Mouse (Mus musculus): ENCODE measurements at regions not wholly inside any gene's neighbourhood (a gene's known extent, or its start where the extent isn't known, plus 50 kb on each side); places are given as distances from the start of the nearest gene placed in this dataset.

DNA sequence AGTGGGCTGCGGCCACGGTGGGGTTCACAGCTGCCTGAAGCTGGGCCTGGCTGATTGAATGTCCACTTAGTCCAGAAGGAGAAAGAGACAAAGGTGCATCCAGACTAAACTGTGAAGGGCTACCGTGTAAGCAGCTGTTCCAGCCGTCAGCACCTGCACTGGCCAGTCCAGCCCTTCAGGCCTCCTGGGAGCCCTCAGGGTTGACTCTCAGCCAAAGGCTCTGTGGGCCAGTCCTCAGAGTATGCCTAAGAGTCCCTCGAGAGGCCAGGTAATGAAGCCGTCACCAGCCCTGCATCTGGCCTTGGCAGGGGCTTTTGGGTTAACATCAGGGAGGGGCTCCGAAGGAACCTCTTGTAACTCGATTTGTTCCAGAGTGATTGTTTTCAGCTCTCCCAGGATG is 187.4 kb downstream of the Gpd2 start:
- Histone ChIP-seq H3K27me3 (ENCODE audit: control insufficient read depth, insufficient read depth, low read length) (no peaks in the 10 kb centered on the region), H3K27ac (ENCODE audit: control insufficient read depth, insufficient read depth, low read length) (no peak overlapping the region), H3K4me3 (ENCODE audit: control insufficient read depth, insufficient read depth, low read length) (no peak overlapping the region), H3K4me1 (replicated peaks; ENCODE audit: control insufficient read depth, insufficient read depth, low read length) (no peaks in the 10 kb centered on the region), H3K36me3 (ENCODE audit: control insufficient read depth, insufficient read depth, low read length) (no peaks in the 10 kb centered on the region)
- no peak for TF ChIP-seq CTCF (IDR thresholded peaks at IDR 0.05; ENCODE audit: borderline replicate concordance, control insufficient read depth, extremely low read depth, insufficient read depth, low read length, poor library complexity)
- no peak for TF ChIP-seq POLR2A (IDR thresholded peaks at IDR 0.05; ENCODE audit: control insufficient read depth, extremely low read depth, insufficient read depth, low read length, poor library complexity)
- no peak for DNase-seq
- WGBS: 95% methylated on average over 8 of the region's 8 CpGs

DNA sequence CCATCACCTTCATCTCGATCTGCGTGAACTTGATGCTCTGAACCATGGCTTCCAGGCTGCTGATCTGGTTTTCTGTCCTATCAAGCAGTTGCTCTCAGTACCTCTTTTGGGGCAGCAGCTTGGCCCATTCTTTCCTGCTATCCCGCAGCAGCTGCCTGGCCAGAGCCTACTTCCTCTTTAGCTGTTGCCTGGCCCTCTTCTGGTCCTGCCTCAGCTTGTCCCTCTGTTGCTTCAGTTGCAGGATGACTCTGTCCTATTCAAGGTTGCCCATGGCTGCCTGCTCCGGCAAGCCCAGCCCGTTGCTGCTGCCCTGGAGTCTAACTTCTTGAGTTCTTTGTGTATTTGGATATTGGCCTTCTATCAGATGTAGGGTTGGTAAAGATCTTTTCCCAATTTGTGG is 188.0 kb downstream of the Gpd2 start:
- DNase-seq: no peak
- Histone ChIP-seq H3K36me3 (ENCODE audit: control insufficient read depth, insufficient read depth, low read length) (no peaks in the 10 kb centered on the region), H3K27ac (ENCODE audit: control insufficient read depth, insufficient read depth, low read length) (no peak overlapping the region), H3K4me1 (replicated peaks; ENCODE audit: control insufficient read depth, insufficient read depth, low read length) (no peaks in the 10 kb centered on the region), H3K4me3 (ENCODE audit: control insufficient read depth, insufficient read depth, low read length) (no peak overlapping the region), H3K27me3 (ENCODE audit: control insufficient read depth, insufficient read depth, low read length) (no peaks in the 10 kb centered on the region)
- no peak for TF ChIP-seq CTCF (IDR thresholded peaks at IDR 0.05; ENCODE audit: borderline replicate concordance, control insufficient read depth, extremely low read depth, insufficient read depth, low read length, poor library complexity)
- no peak for TF ChIP-seq POLR2A (IDR thresholded peaks at IDR 0.05; ENCODE audit: control insufficient read depth, extremely low read depth, insufficient read depth, low read length, poor library complexity)
- 61% methylated on average over 5 of the region's 5 CpGs for WGBS

DNA sequence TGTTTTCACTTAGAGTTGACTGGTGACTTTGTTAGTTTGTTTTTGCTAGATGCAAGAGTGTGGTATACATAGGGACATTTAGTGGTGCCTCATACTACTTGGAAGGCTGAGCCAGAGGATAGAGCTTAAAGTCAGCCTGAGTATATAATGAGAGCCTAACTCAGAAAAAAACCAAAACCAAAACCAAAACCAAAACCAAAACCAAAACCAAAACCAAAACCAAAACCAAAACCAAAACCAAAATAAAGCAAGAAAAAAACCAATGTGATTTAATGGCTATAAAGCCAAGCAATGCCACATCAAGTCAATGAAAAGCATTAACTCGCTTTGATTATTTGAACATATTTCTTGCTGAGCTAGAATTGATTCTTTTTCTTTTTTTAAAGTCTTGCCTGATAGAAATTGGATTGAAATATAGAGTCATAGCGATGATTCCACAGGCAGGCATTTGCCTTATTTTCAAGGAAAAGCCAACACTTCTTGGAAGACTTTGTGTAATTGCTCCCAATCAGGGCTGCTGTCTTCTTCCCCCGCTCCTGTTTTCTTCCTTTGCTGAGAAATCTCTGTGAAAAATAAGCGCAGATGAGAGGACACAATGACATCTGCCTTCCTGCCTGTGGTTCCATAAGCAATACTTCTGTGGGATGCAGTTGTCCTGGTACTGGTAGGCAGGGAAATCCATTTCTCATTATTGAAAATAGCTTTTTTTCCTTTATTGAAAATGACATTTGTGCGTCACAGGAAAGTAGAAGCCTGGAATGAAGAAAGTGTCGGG is 213.7 kb downstream of the Gpd2 start:
- no peak for DNase-seq
- WGBS: 95% methylated on average over 6 of the region's 6 CpGs

DNA sequence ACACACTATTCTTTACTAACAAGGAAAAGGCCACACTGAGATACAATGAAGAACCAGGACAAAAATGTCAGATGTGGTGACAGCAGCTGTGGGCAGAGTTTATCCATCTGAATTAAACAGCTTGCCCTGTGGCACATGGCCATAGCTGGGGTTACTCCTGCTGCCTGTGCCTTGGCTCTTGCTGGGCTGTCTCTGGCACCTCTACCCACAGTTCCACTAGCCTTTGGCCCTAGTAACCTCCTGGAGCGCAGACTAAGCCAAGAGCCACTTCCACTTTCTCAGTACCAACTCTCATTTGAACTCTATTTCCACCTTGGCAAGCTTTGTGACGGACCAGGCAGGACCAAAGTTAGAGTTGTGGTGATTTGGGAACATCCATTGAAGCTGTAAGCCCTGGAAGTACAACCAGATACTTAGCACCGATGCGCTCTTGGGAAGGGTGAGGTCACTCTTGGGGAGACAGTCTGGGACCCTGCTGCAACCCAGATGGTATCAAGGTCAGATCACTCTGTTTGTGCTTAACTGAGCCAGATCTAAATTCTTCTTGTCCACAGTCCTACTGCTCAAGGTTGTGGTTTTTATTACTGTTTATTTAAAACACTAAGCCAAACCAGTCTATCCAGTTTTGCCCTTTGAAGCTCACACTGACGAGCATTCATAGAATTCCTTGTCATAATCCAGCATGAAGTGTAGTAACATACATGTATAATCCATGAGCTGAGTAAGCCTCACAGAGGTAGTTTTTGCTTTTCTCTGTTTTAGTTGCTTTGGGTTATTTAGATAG is 216.7 kb downstream of the Gpd2 start:
- TF ChIP-seq POLR2A (IDR thresholded peaks at IDR 0.05; ENCODE audit: control insufficient read depth, extremely low read depth, insufficient read depth, low read length, poor library complexity) (no peak), CTCF (IDR thresholded peaks at IDR 0.05; ENCODE audit: borderline replicate concordance, control insufficient read depth, extremely low read depth, insufficient read depth, low read length, poor library complexity) (no peak)
- no peak overlapping the region for H3K4me3 ChIP-seq (ENCODE audit: control insufficient read depth, insufficient read depth, low read length)
- H3K27ac ChIP-seq (ENCODE audit: control insufficient read depth, insufficient read depth, low read length): no peak overlapping the region
- no peaks in the 10 kb centered on the region for H3K4me1 ChIP-seq (replicated peaks; ENCODE audit: control insufficient read depth, insufficient read depth, low read length)
- H3K36me3 ChIP-seq (ENCODE audit: control insufficient read depth, insufficient read depth, low read length): no peaks in the 10 kb centered on the region
- no peak for DNase-seq
- 92% methylated on average over 5 of the region's 5 CpGs for WGBS
- H3K27me3 ChIP-seq (ENCODE audit: control insufficient read depth, insufficient read depth, low read length): no peaks in the 10 kb centered on the region

More for the DNA sequence above, 213.7 kb downstream of the Gpd2 start:
- no peaks in the 10 kb centered on the region for H3K27me3 ChIP-seq (ENCODE audit: control insufficient read depth, insufficient read depth, low read length)
- no peak overlapping the region for H3K27ac ChIP-seq (ENCODE audit: control insufficient read depth, insufficient read depth, low read length)
- H3K4me1 ChIP-seq (replicated peaks; ENCODE audit: control insufficient read depth, insufficient read depth, low read length): no peaks in the 10 kb centered on the region
- TF ChIP-seq POLR2A (IDR thresholded peaks at IDR 0.05; ENCODE audit: control insufficient read depth, extremely low read depth, insufficient read depth, low read length, poor library complexity): no peak
- no peak for TF ChIP-seq CTCF (IDR thresholded peaks at IDR 0.05; ENCODE audit: borderline replicate concordance, control insufficient read depth, extremely low read depth, insufficient read depth, low read length, poor library complexity)
- no peak overlapping the region for H3K4me3 ChIP-seq (ENCODE audit: control insufficient read depth, insufficient read depth, low read length)
- H3K36me3 ChIP-seq (ENCODE audit: control insufficient read depth, insufficient read depth, low read length): no peaks in the 10 kb centered on the region

DNA sequence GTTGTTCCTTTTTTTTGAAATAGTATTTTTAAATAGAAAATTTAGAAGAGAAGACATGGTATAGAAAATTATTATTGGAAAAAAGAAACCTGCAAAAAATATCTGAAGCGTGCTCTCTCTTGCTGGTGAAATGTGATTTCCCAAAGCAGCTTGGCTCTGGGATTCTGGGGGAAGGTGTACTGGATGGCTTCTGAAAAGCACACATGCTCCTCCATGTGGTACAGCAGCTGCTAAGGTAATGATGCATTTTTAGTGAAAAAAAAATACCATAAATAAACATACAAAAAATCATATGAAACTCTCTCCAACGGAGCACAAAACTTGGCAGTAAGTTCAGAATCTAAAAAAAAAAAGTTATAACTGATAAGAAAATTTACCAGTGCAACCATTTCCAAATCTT is 222.5 kb downstream of the Gpd2 start:
- TF ChIP-seq CTCF (IDR thresholded peaks at IDR 0.05; ENCODE audit: borderline replicate concordance, control insufficient read depth, extremely low read depth, insufficient read depth, low read length, poor library complexity) (no peak), POLR2A (IDR thresholded peaks at IDR 0.05; ENCODE audit: control insufficient read depth, extremely low read depth, insufficient read depth, low read length, poor library complexity) (no peak)
- Histone ChIP-seq H3K4me3 (ENCODE audit: control insufficient read depth, insufficient read depth, low read length) (no peak overlapping the region), H3K36me3 (ENCODE audit: control insufficient read depth, insufficient read depth, low read length) (no peaks in the 10 kb centered on the region), H3K4me1 (replicated peaks; ENCODE audit: control insufficient read depth, insufficient read depth, low read length) (no peaks in the 10 kb centered on the region), H3K27ac (ENCODE audit: control insufficient read depth, insufficient read depth, low read length) (no peak overlapping the region), H3K27me3 (ENCODE audit: control insufficient read depth, insufficient read depth, low read length) (no peaks in the 10 kb centered on the region)
- no peak for DNase-seq
- WGBS: 92% methylated on average over 2 of the region's 2 CpGs

GRCm38 (mm10) chr2:57473873-57474272 is 236.4 kb downstream of the Gpd2 start:
- no peaks in the 10 kb centered on the region for H3K4me1 ChIP-seq (replicated peaks; ENCODE audit: control insufficient read depth, insufficient read depth, low read length)
- no peak for DNase-seq
- 67% methylated on average over 3 of the region's 3 CpGs for WGBS
- H3K36me3 ChIP-seq (ENCODE audit: control insufficient read depth, insufficient read depth, low read length): no peaks in the 10 kb centered on the region
- no peak overlapping the region for H3K27ac ChIP-seq (ENCODE audit: control insufficient read depth, insufficient read depth, low read length)
- H3K4me3 ChIP-seq (ENCODE audit: control insufficient read depth, insufficient read depth, low read length): no peak overlapping the region
- no peaks in the 10 kb centered on the region for H3K27me3 ChIP-seq (ENCODE audit: control insufficient read depth, insufficient read depth, low read length)
- TF ChIP-seq CTCF (IDR thresholded peaks at IDR 0.05; ENCODE audit: borderline replicate concordance, control insufficient read depth, extremely low read depth, insufficient read depth, low read length, poor library complexity) (no peak), POLR2A (IDR thresholded peaks at IDR 0.05; ENCODE audit: control insufficient read depth, extremely low read depth, insufficient read depth, low read length, poor library complexity) (no peak)
